Mouse (Mus musculus): ENCODE measurements around the gene Glud1. TPM values are rescaled to one million over a fixed set of nuclear protein-coding genes. Genes with fewer than 3 reads are reported as not detected.

Gene Glud1
- polyA plus RNA-seq, 1 experiment from 2014 or later = 74.6 TPM

DNA sequence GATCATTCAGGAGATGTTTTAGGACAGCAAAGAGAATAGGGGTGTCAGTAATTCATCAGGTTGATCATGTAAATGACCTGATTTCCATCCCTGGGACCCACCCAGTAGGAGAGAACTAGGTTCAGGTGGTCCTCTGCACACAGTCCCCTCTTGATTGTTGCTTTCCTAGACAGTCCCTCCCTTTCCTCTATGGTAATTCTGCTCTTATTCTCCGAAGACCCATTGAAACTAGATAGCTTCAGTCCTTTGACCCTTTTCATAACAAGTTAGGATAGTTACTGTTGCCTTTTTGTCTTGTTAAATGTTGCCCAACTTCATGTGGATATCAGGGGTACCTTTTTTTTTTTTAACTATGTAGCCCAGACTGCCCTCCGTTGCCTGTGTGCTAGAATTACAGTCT is 5.8 kb downstream of the Glud1 start:
- H3K4me1 ChIP-seq = peaks cover 18% of the 10 kb centered on the region
- no peak for DNase-seq (ENCODE audit: low spot score)
- 91% methylated on average over 2 of the region's 2 CpGs for WGBS
- H3K27me3 ChIP-seq (ENCODE audit: low read depth, poor library complexity, severe bottlenecking) = no peaks in the 10 kb centered on the region
- peaks cover 53% of the 10 kb centered on the region for H3K36me3 ChIP-seq
- H3K9me3 ChIP-seq (replicated peaks) = no peaks in the 10 kb centered on the region
- H3K27ac ChIP-seq = no peak overlapping the region
- H3K4me3 ChIP-seq = no peak overlapping the region

DNA sequence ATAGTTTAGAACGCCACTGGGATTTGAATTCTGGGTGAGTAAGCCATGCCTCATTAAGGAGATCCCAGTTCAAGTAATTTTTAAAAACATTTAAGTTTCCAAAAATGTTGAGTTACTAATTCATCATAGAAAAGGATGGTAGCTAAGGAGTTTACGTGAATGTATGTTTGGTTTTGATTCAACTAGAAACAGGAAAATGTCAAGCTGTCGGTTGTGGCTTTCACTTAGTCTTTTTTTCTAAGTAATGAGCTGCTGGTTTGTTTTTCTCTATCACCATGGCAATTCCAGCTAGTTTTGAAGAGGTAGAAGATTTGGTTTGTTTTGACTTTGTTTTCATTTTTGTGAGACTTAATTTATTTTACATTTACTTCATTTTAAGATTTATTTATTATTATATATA is 6.9 kb downstream of the Glud1 start:
- Histone ChIP-seq H3K36me3 (peaks cover 58% of the 10 kb centered on the region), H3K27me3 (ENCODE audit: low read depth, poor library complexity, severe bottlenecking) (no peaks in the 10 kb centered on the region)
- 96% methylated on average over 3 of the region's 3 CpGs for WGBS

DNA sequence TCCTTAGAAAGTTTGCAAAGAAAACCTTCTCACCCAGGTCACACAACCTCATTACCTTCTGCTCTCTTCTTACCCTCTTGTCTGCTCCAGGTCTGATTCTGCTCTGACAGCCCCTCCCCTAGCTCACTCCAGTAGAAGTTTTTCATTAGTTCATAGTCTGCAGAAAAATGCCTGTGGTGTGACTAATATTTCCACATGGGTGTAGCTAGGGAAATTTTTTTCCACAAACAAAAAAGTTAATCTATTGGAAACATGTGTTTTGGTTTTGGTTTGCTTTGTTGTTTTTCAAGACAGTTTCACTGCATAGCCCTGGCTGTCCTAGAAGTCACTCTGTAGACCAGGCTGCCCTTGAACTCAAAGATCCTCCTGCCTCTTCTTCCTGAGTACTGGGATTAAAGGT is 7.6 kb downstream of the Glud1 start:
- H3K36me3 ChIP-seq = peaks cover 64% of the 10 kb centered on the region

More for the DNA sequence above, 6.9 kb downstream of the Glud1 start:
- Histone ChIP-seq H3K9me3 (replicated peaks) (no peaks in the 10 kb centered on the region), H3K4me1 (peaks cover 9% of the 10 kb centered on the region), H3K4me3 (no peak overlapping the region), H3K27ac (no peak overlapping the region)
- DNase-seq (ENCODE audit: low spot score) = no peak

DNA sequence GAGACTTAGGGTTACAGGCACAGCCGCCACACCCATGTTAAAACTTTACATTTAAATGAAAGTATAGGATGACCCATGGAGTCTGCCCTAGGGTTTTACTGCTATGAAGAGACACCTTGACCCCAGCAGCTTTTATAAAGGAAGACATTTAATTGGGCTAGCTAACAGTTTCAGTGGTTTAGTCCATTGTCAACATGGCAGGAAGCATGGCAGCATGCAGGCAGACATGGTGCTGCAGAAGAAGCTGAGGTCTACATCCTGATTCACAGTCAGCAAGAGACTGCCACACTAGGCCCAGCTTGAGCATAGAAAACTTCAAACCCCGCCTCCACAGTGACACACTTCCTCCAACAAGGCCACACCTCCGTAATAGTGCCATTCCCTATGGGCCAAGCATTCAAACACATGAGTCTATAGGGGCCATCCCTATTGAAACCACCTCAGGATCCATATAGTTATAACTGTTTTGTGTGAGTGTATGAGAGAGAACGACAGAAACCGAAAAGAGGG is 13.1 kb downstream of the Glud1 start:
- H3K27ac ChIP-seq = no peak overlapping the region
- no peak overlapping the region for H3K4me3 ChIP-seq
- peaks cover 81% of the 10 kb centered on the region for H3K36me3 ChIP-seq
- no peaks in the 10 kb centered on the region for H3K9me3 ChIP-seq (replicated peaks)
- H3K4me1 ChIP-seq = no peaks in the 10 kb centered on the region
- no peaks in the 10 kb centered on the region for H3K27me3 ChIP-seq (ENCODE audit: low read depth, poor library complexity, severe bottlenecking)
- whole genome bisulfite sequencing = 93% methylated on average over 5 of the region's 5 CpGs
- no peak for DNase-seq (ENCODE audit: low spot score)

More for the DNA sequence above, 7.6 kb downstream of the Glud1 start:
- no peak overlapping the region for H3K4me3 ChIP-seq
- H3K4me1 ChIP-seq = peaks cover 3% of the 10 kb centered on the region
- no peak overlapping the region for H3K27ac ChIP-seq
- no peak for DNase-seq (ENCODE audit: low spot score)
- H3K9me3 ChIP-seq (replicated peaks) = no peaks in the 10 kb centered on the region
- no peaks in the 10 kb centered on the region for H3K27me3 ChIP-seq (ENCODE audit: low read depth, poor library complexity, severe bottlenecking)

DNA sequence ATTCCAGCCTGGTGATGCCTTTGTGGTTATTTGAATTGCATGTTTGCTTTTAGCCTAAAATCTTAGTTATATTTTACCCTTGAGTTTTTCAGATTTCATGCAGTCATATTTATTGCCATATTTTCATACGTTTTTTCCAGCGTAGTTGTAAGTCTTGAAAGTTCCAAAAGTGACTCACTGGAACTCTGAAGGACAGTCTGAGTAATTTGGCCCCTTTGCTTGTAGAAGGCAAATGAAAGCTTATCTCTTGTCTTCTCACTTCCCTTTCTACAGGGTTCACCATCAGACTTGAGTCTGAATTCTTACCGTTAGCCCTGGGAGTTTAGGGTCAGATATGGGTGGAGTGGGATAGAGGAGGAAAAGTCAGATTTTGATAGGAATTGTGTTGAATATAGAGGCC is 16.1 kb downstream of the Glud1 start:
- WGBS = 96% methylated on average over 3 of the region's 3 CpGs

DNA sequence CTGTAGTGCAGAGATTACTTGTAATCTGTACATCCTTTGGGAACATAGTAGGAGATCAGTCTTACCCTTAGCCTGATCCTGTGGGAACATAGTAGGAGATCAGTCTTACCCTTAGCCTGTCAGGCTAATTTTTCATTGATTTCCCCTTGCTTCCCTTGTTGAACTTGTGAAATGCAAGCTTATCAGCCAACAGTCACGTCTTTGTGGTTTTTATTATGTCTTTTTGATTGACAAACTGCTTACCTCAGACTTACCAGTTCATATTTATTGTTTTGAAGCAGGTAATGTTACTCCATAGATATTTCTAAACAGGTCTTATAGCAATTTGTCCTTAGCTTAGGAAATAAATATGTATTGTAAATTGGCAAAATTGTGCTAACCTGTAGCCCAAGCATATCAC is 17.1 kb downstream of the Glud1 start:
- no peaks in the 10 kb centered on the region for H3K4me1 ChIP-seq
- no peaks in the 10 kb centered on the region for H3K9me3 ChIP-seq (replicated peaks)
- DNase-seq (ENCODE audit: low spot score) = no peak
- no peaks in the 10 kb centered on the region for H3K27me3 ChIP-seq (ENCODE audit: low read depth, poor library complexity, severe bottlenecking)
- peaks cover 85% of the 10 kb centered on the region for H3K36me3 ChIP-seq
- no peak overlapping the region for H3K4me3 ChIP-seq
- no peak overlapping the region for H3K27ac ChIP-seq
- 100% methylated on average over 1 of the region's 1 CpGs for WGBS

More for the DNA sequence above, 16.1 kb downstream of the Glud1 start:
- Histone ChIP-seq H3K4me3 (no peak overlapping the region), H3K9me3 (replicated peaks) (no peaks in the 10 kb centered on the region), H3K27me3 (ENCODE audit: low read depth, poor library complexity, severe bottlenecking) (no peaks in the 10 kb centered on the region), H3K4me1 (no peaks in the 10 kb centered on the region), H3K36me3 (peaks cover 79% of the 10 kb centered on the region), H3K27ac (no peak overlapping the region)
- no peak for DNase-seq (ENCODE audit: low spot score)

DNA sequence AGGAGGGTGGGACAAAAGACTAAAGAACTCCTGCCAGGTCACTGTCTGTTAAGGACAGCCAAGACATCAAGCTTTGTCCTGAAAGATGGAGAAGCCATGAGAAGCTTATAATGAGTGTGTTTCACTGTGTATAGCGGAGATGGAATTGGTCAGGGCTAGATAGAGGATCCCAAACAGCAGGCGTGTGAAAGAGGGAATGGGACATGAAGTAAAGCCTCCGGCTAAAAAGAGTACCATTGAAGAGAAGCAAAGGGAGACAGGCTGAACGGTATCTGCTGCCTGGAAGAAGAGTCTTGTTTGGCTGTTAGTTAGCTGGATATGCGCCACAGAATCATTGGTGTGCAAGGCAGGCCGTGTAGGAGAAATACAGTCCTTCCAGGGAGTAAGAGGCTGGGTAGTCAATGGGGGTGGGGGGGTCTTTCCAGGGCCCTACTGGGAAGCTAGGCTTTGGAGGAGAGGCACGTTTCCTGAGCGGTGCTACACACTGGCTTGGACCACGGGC is 20.2 kb downstream of the Glud1 start:
- H3K4me1 ChIP-seq = no peaks in the 10 kb centered on the region
- H3K27me3 ChIP-seq (ENCODE audit: low read depth, poor library complexity, severe bottlenecking) = no peaks in the 10 kb centered on the region
- WGBS = 91% methylated on average over 9 of the region's 9 CpGs
- no peak overlapping the region for H3K4me3 ChIP-seq
- no peaks in the 10 kb centered on the region for H3K9me3 ChIP-seq (replicated peaks)
- DNase-seq (ENCODE audit: low spot score) = no peak
- peaks cover 86% of the 10 kb centered on the region for H3K36me3 ChIP-seq
- no peak overlapping the region for H3K27ac ChIP-seq

DNA sequence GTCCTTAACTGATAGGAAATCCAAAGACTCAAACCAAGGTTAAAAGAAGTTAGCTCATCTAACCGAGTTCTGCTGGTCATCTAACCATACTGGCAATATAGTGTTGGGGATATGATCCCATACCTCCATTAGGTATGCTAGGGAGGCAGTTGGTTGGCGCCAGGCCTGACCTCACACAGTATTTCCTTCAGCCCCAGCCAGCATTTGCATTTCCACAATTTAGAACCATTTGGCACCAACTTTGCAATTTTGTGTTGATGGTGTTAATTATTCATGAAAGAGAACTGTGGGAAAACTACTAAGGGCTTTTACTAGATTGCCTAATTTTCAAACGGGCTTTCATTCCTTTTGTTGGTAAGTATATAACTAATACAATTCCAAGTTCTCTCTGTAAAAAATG is 21.4 kb downstream of the Glud1 start:
- Histone ChIP-seq H3K4me1 (no peaks in the 10 kb centered on the region), H3K36me3 (peaks cover 87% of the 10 kb centered on the region), H3K4me3 (no peak overlapping the region), H3K27me3 (ENCODE audit: low read depth, poor library complexity, severe bottlenecking) (no peaks in the 10 kb centered on the region), H3K27ac (no peak overlapping the region), H3K9me3 (replicated peaks) (no peaks in the 10 kb centered on the region)
- 93% methylated on average over 3 of the region's 3 CpGs for WGBS
- no peak for DNase-seq (ENCODE audit: low spot score)

DNA sequence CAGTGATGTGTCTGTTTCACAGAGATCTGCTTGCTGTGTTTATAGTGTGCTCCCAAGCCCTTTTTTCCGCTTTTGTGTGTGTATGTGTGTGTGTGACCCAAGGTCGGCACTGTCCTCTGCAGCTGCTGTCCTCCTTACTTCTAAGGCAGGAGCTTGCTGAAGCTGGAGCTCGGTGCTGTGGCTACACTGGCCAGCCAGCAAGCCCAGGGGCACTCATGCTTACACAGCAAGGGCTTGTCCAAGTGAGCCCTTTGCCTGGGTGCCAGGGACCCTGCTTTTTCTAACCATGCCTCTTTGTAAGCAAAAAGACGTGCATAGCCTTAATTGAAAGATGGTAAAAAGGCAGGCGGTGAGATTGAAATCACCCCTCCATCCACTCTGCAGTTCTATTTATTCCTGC is 21.9 kb downstream of the Glud1 start:
- peaks cover 88% of the 10 kb centered on the region for H3K36me3 ChIP-seq
- H3K9me3 ChIP-seq (replicated peaks) = no peaks in the 10 kb centered on the region
- H3K27ac ChIP-seq = no peak overlapping the region
- H3K4me3 ChIP-seq = no peak overlapping the region
- DNase-seq (ENCODE audit: low spot score) = no peak
- H3K27me3 ChIP-seq (ENCODE audit: low read depth, poor library complexity, severe bottlenecking) = no peaks in the 10 kb centered on the region
- 91% methylated on average over 5 of the region's 5 CpGs for WGBS
- H3K4me1 ChIP-seq = no peaks in the 10 kb centered on the region

DNA sequence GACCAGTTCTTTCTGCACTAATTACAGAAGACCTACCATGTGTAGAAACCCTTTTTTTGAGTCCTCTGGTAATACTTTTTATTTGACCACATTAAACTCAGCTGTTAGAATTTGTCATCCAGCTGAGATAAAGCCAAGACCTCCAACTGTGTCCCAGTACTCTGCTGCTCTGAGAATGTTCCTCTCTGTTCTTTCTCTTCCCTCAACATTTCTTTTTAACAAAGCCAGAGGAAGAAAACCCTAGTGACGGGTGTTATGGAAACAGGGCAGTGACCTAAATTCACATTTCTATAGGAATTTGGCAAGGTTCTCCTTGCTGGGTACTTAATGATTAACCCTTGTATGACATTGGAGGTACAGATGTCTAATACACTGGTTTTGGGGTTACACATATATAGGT is 28.9 kb downstream of the Glud1 start:
- Histone ChIP-seq H3K4me3 (no peak overlapping the region), H3K27ac (no peak overlapping the region), H3K9me3 (replicated peaks) (no peaks in the 10 kb centered on the region), H3K4me1 (no peaks in the 10 kb centered on the region), H3K27me3 (ENCODE audit: low read depth, poor library complexity, severe bottlenecking) (no peaks in the 10 kb centered on the region), H3K36me3 (peaks cover 94% of the 10 kb centered on the region)
- DNase-seq (ENCODE audit: low spot score) = no peak
- 90% methylated on average over 1 of the region's 1 CpGs for WGBS

DNA sequence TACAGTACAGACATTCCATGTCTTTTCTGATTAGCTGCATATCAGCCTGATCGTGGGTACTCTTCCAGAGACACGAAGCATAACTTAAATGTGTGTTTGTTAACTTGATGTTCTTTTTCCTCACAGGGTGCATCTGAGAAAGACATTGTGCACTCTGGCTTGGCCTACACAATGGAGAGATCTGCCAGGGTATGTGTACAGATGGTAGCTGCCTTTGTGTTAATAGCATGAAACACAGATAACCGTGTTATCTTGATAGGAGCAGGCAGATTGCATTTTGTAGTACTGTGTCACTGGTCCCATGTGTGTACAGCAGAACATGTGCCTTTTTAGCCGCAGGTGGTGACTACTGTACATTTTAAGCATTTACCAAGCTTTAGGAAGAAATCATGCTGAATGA is 31.5 kb downstream of the Glud1 start:
- 91% methylated on average over 4 of the region's 4 CpGs for WGBS
- DNase-seq (ENCODE audit: low spot score) = no peak
- Histone ChIP-seq H3K4me1 (no peaks in the 10 kb centered on the region), H3K36me3 (peaks cover 78% of the 10 kb centered on the region), H3K27ac (no peak overlapping the region), H3K27me3 (ENCODE audit: low read depth, poor library complexity, severe bottlenecking) (no peaks in the 10 kb centered on the region), H3K9me3 (replicated peaks) (no peaks in the 10 kb centered on the region), H3K4me3 (no peak overlapping the region)

DNA sequence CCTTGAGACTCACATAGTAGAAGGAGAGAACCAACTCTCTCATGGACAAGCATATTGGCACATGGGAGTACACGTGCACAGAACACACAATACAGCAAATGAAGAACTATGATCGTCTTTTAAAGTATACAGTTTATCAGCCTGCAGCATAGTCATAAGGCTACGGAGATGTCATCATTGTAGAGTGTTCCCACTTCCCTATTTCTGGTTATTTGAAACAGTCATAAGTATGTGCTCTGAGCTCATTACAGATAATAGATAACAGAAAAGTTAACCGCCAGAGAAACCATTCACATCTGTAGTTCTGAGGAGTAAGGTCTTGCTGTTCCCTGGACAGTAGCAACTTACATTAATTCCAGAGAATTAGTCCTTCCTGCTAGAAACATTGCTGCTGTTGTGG is 32.6 kb downstream of the Glud1 start:
- 94% methylated on average over 4 of the region's 4 CpGs for WGBS
- Histone ChIP-seq H3K4me3 (no peak overlapping the region), H3K27me3 (ENCODE audit: low read depth, poor library complexity, severe bottlenecking) (no peaks in the 10 kb centered on the region), H3K27ac (no peak overlapping the region), H3K9me3 (replicated peaks) (no peaks in the 10 kb centered on the region), H3K36me3 (peaks cover 67% of the 10 kb centered on the region), H3K4me1 (no peaks in the 10 kb centered on the region)
- DNase-seq (ENCODE audit: low spot score) = no peak

DNA sequence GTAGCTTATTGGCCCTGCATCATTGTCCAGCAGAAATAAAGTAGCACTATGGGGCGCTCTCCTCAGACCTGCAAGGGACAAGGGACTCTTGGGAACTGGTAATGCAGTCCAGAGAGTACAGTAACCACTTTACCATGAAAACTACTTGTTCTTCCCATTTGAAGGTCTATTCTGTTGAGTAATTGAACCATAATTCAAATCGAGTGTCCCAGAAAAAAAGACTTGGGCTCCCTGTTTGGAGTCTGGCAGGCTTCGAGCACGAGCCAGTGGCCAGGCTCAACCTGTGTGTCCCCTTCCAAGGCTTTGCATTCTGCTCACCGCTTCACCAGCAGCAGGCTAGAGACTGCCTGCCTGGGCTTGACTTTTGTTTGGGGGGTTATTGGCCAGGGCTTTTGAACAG is 33.8 kb downstream of the Glud1 start:
- WGBS = 92% methylated on average over 5 of the region's 5 CpGs
- H3K4me1 ChIP-seq = no peaks in the 10 kb centered on the region
- DNase-seq (ENCODE audit: low spot score) = no peak
- no peaks in the 10 kb centered on the region for H3K9me3 ChIP-seq (replicated peaks)
- no peaks in the 10 kb centered on the region for H3K27me3 ChIP-seq (ENCODE audit: low read depth, poor library complexity, severe bottlenecking)
- H3K4me3 ChIP-seq = no peak overlapping the region
- peaks cover 56% of the 10 kb centered on the region for H3K36me3 ChIP-seq
- no peak overlapping the region for H3K27ac ChIP-seq

Measured in limb, embryonic 10.5 days (tissue).